8 mouse cellular contexts compared by ENCODE assay signal in the genomic region with DNA sequence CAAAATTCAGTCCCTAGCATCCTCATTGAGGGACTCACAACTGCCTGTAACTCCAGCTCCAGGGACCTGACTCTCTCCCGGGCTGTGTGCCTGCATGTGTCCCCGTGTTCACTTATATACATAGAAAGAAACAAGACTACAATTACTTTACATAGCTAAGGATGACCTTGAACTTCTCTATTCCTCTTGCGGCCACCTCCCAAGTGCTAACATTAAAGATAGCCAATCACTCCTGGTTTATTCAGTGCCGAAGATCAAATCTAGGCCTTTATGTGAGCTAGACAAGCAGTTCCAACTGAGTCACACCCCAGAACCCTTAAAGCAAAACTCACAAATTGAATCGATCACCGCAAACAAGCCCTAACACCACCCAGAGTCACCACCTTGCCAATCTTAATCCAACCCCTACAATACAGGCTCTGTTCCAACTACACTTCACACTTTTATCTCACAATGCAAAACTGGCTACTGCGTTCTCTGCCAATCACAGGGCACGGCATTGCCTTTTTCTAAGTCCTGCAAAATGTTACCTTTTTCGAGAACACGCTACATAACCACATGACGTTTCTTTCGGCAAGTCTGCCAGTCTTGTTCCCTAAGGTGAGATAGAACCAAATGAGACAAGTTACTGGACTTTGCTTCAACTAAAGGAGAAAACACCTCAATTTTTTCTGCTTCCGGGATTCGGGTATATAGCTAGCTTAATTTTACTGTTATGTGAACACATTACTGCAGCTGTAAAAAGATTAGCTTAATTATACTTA. TPM values are rescaled to one million over a fixed set of nuclear protein-coding genes. Genes with fewer than 3 reads are reported as not detected.
DNase-seq lines count a peak whose midpoint lies in the region; ATAC-seq and TF ChIP-seq lines count a peak whose summit lies in the region.

No protein-coding gene starts in this region.

- intact Hi-C loops in left cerebral cortex, adult 2 months (cut with DNase I) = loop anchor here (5.0 kb wide), 1 partner anchor 98 kb away; no protein-coding TSS in a partner anchor

- H3K9ac ChIP-seq in embryonic facial prominence, embryonic 13.5 days = peak overlapping the region; percentile 78
- peak overlapping the region; percentile 75 for H3K9ac ChIP-seq in intestine, embryonic 15.5 days
- H3K9ac ChIP-seq in neural tube, embryonic 12.5 days = peak overlapping the region; percentile 65

- 71% methylated on average over 14 of the region's 14 CpGs for WGBS in embryonic facial prominence, embryonic 13.5 days
- 57% methylated on average over 14 of the region's 14 CpGs for WGBS in intestine, embryonic 15.5 days
- WGBS in neural tube, embryonic 12.5 days = 71% methylated on average over 14 of the region's 14 CpGs

- ATAC-seq in embryonic facial prominence, embryonic 13.5 days (ENCODE audit: insufficient number of reproducible peaks, insufficient read depth, low FRiP score, low TSS enrichment, low read depth) = no peak
- no peak for ATAC-seq in intestine, embryonic 15.5 days
- no peak for ATAC-seq in neural tube, embryonic 12.5 days (ENCODE audit: low FRiP score, low read depth)

- TF ChIP-seq CTCF in left cerebral cortex, adult 2 months (IDR thresholded peaks at IDR 0.05) = no peak

- H3K4me2 ChIP-seq in embryonic facial prominence, embryonic 13.5 days = peak overlapping the region; percentile 92
- peak overlapping the region; percentile 66 for H3K4me2 ChIP-seq in intestine, embryonic 15.5 days (replicated peaks)
- peak overlapping the region; percentile 82 for H3K4me2 ChIP-seq in neural tube, embryonic 12.5 days (replicated peaks)

- peaks cover 47% of the 10 kb centered on the region for H3K36me3 ChIP-seq in embryonic facial prominence, embryonic 13.5 days
- H3K36me3 ChIP-seq in intestine, embryonic 15.5 days = peaks cover 26% of the 10 kb centered on the region
- peaks cover 40% of the 10 kb centered on the region for H3K36me3 ChIP-seq in neural tube, embryonic 12.5 days

- H3K9me3 ChIP-seq in embryonic facial prominence, embryonic 13.5 days = no peaks in the 10 kb centered on the region
- no peaks in the 10 kb centered on the region for H3K9me3 ChIP-seq in intestine, embryonic 15.5 days
- no peaks in the 10 kb centered on the region for H3K9me3 ChIP-seq in neural tube, embryonic 12.5 days

- no peaks in the 10 kb centered on the region for H3K27me3 ChIP-seq in embryonic facial prominence, embryonic 13.5 days
- no peaks in the 10 kb centered on the region for H3K27me3 ChIP-seq in intestine, embryonic 15.5 days (replicated peaks)
- no peaks in the 10 kb centered on the region for H3K27me3 ChIP-seq in neural tube, embryonic 12.5 days (replicated peaks)

- peak overlapping the region; percentile 78 for H3K4me3 ChIP-seq in left cerebral cortex, adult 2 months
- H3K4me3 ChIP-seq in embryonic facial prominence, embryonic 13.5 days = peak overlapping the region; percentile 74
- peak overlapping the region; percentile 77 for H3K4me3 ChIP-seq in intestine, embryonic 15.5 days (replicated peaks)
- peak overlapping the region; percentile 71 for H3K4me3 ChIP-seq in neural tube, embryonic 12.5 days

- DNase-seq in left cerebral cortex, adult 2 months (ENCODE audit: extremely low spot score in 1 of 2, low spot score in 2 of 2) = no peak
- no peak for DNase-seq in left cerebral cortex, adult 11 months (ENCODE audit: low spot score)
- DNase-seq in urinary bladder, postnatal 14 days (ENCODE audit: low spot score) = no peak
- no peak for DNase-seq in adipocyte (ENCODE audit: low spot score)
- DNase-seq in kidney, postnatal 25 days = no peak

- H3K27ac ChIP-seq in left cerebral cortex, adult 2 months = no peak overlapping the region
- no peak overlapping the region for H3K27ac ChIP-seq in embryonic facial prominence, embryonic 13.5 days
- peak overlapping the region; percentile 28; the same call in 1 of the 2 replicates for H3K27ac ChIP-seq in intestine, embryonic 15.5 days
- no peak overlapping the region for H3K27ac ChIP-seq in neural tube, embryonic 12.5 days

- H3K4me1 ChIP-seq in embryonic facial prominence, embryonic 13.5 days = peaks cover 32% of the 10 kb centered on the region
- H3K4me1 ChIP-seq in intestine, embryonic 15.5 days (replicated peaks) = peaks cover 13% of the 10 kb centered on the region
- peaks cover 27% of the 10 kb centered on the region for H3K4me1 ChIP-seq in neural tube, embryonic 12.5 days

RNA-seq across cellular contexts. Expression of gene Tbrg4, which starts 1.1 kb away (rescaled TPM):
- total RNA-seq in left cerebral cortex, adult 2 months (2021) = 10 to 100 TPM; 45.9 to 50.8 TPM
- polyA plus RNA-seq in embryonic facial prominence, embryonic 13.5 days (2015; fragmentation: Nextera tagmentation; extraction: Ambion mirVana) = 33.6 and 38.5 TPM in 2 replicates
- polyA plus RNA-seq in intestine, embryonic 15.5 days (2015; fragmentation: Nextera tagmentation; extraction: Ambion mirVana) = 56.3 and 57.6 TPM in 2 replicates
- 42.3 and 46.3 TPM in 2 replicates for polyA plus RNA-seq in neural tube, embryonic 12.5 days (2016; fragmentation: Nextera tagmentation; extraction: Ambion mirVana)

RNA-seq across cellular contexts. Expression of gene Wap, which starts 13.6 kb away (rescaled TPM):
- total RNA-seq in left cerebral cortex, adult 2 months (2021) = not detected
- not detected in 2 replicates for polyA plus RNA-seq in embryonic facial prominence, embryonic 13.5 days (2015; fragmentation: Nextera tagmentation; extraction: Ambion mirVana)
- not detected in 2 replicates for polyA plus RNA-seq in intestine, embryonic 15.5 days (2015; fragmentation: Nextera tagmentation; extraction: Ambion mirVana)
- not detected in 2 replicates for polyA plus RNA-seq in neural tube, embryonic 12.5 days (2016; fragmentation: Nextera tagmentation; extraction: Ambion mirVana)

RNA-seq across cellular contexts. Expression of gene Nacad, which starts 18.9 kb away (rescaled TPM):
- total RNA-seq in left cerebral cortex, adult 2 months (2021) = 10 to 100 TPM; 41.4 to 43.8 TPM
- 2.9 and 3.4 TPM in 2 replicates for polyA plus RNA-seq in embryonic facial prominence, embryonic 13.5 days (2015; fragmentation: Nextera tagmentation; extraction: Ambion mirVana)
- polyA plus RNA-seq in intestine, embryonic 15.5 days (2015; fragmentation: Nextera tagmentation; extraction: Ambion mirVana) = 6.2 and 6.3 TPM in 2 replicates
- 102 and 111 TPM in 2 replicates for polyA plus RNA-seq in neural tube, embryonic 12.5 days (2016; fragmentation: Nextera tagmentation; extraction: Ambion mirVana)

RNA-seq across cellular contexts. Expression of gene Ramp3, which starts 33.5 kb away (rescaled TPM):
- 10 to 100 TPM; 13.0 to 13.5 TPM for total RNA-seq in left cerebral cortex, adult 2 months (2021)
- 6.7 and 8.0 TPM in 2 replicates for polyA plus RNA-seq in embryonic facial prominence, embryonic 13.5 days (2015; fragmentation: Nextera tagmentation; extraction: Ambion mirVana)
- polyA plus RNA-seq in intestine, embryonic 15.5 days (2015; fragmentation: Nextera tagmentation; extraction: Ambion mirVana) = 5.4 and 6.1 TPM in 2 replicates
- 13.3 and 15.2 TPM in 2 replicates for polyA plus RNA-seq in neural tube, embryonic 12.5 days (2016; fragmentation: Nextera tagmentation; extraction: Ambion mirVana)

Comparison
In these comparisons a context has a peak if more than half of its experiments do, and no peak if none do; other contexts are left out.
1. RNA of gene Nacad, which starts 18.9 kb away (polyA plus RNA-seq): 102 to 111 TPM in neural tube, embryonic 12.5 days; 6.2 to 6.3 TPM in intestine, embryonic 15.5 days and 2.9 to 3.4 TPM in embryonic facial prominence, embryonic 13.5 days; every median in the first group is over 10 times any median in the second.
2. Peak in every context shown above with its lines, with median percentiles within 50 percentile points of each other: H3K4me3 ChIP-seq, H3K4me2 ChIP-seq and H3K9ac ChIP-seq.